Mouse (Mus musculus): ENCODE measurements at regions not wholly inside any gene's neighbourhood (a gene's known extent, or its start where the extent isn't known, plus 50 kb on each side); places are given as distances from the start of the nearest gene placed in this dataset.

DNA sequence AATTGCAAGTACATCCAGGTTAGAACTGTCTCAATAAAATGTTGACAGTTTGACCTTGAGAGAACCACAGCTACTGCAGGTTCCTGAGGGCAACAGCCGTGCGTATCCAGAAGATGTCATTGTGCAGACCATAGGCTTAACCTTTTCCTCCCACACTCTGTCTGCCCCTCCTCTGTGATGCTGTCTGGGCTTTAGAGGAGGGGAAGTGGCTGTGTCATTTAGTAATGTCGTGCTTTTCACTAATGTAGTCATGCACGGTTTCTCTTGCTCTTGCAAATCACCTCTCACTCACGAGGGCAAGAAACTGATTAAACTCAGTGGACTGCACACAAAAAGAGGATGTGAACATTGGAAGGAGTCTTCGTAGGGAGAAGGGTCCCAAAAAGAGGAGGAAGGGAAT, 443.8 kb upstream of the Tom1l1 start:
- no peaks in the 10 kb centered on the region for H3K36me3 ChIP-seq (ENCODE audit: control insufficient read depth in 1 of 2, insufficient read depth in 2 of 2, low read length in 2 of 2)
- no peak overlapping the region for H3K27ac ChIP-seq (ENCODE audit: control insufficient read depth, low read depth, low read length)
- H3K9me3 ChIP-seq (replicated peaks; ENCODE audit: insufficient read depth, low read length), result no peaks in the 10 kb centered on the region
- DNase-seq (ENCODE audit: low read depth, low spot score), result no peak
- no peak for TF ChIP-seq MAFK (IDR thresholded peaks at IDR 0.05; ENCODE audit: borderline replicate concordance, low read depth, low read length)
- no peak for TF ChIP-seq ETS1 (IDR thresholded peaks at IDR 0.05; ENCODE audit: low read depth, low read length)
- TF ChIP-seq POLR2AphosphoS2 (IDR thresholded peaks at IDR 0.05; ENCODE audit: low read length), result no peak
- TF ChIP-seq POLR2AphosphoS5 (IDR thresholded peaks at IDR 0.05; ENCODE audit: borderline replicate concordance, low read depth, low read length), result no peak
- no peak for TF ChIP-seq UBTF (IDR thresholded peaks at IDR 0.05; ENCODE audit: borderline replicate concordance, insufficient read depth, low read depth, low read length)
- no peak for TF ChIP-seq POLR2A (IDR thresholded peaks at IDR 0.05; ENCODE audit: control insufficient read depth in 1 of 2, insufficient read depth in 1 of 2, low read depth in 1 of 2, low read length in 2 of 2, poor library complexity in 1 of 2)
- TF ChIP-seq HCFC1 (IDR thresholded peaks at IDR 0.05; ENCODE audit: low read depth, low read length), result no peak
- TF ChIP-seq ELF1 (IDR thresholded peaks at IDR 0.05; ENCODE audit: low read depth, low read length), result no peak
- TF ChIP-seq MEF2A (IDR thresholded peaks at IDR 0.05; ENCODE audit: extremely low read depth, insufficient replicate concordance, low read depth, low read length, poor library complexity, severe bottlenecking), result no peak
- no peak for TF ChIP-seq KAT2A (conservative IDR thresholded peaks at IDR 0.05; ENCODE audit: low read depth, low read length)
- TF ChIP-seq TBP (IDR thresholded peaks at IDR 0.05; ENCODE audit: low read depth, low read length), result no peak
- TF ChIP-seq MXI1 (IDR thresholded peaks at IDR 0.05; ENCODE audit: low read depth, low read length), result no peak
- no peak for TF ChIP-seq BHLHE40 (IDR thresholded peaks at IDR 0.05; ENCODE audit: borderline replicate concordance, low read depth, low read length)
- no peak overlapping the region for H3K4me3 ChIP-seq (ENCODE audit: control insufficient read depth in 1 of 2, insufficient read depth in 1 of 2, low read depth in 2 of 2, low read length in 2 of 2)
- no peaks in the 10 kb centered on the region for H3K79me2 ChIP-seq (ENCODE audit: control insufficient read depth, insufficient read depth, low read length, poor library complexity)
- no peaks in the 10 kb centered on the region for H3K27me3 ChIP-seq (ENCODE audit: control insufficient read depth in 1 of 2, insufficient read depth in 2 of 2, low read length in 2 of 2)
- H3K9ac ChIP-seq (ENCODE audit: control insufficient read depth, low read depth, low read length, poor library complexity, severe bottlenecking), result no peak overlapping the region
- no peaks in the 10 kb centered on the region for H3K4me1 ChIP-seq (ENCODE audit: control insufficient read depth in 1 of 2, insufficient read depth in 2 of 2, low read length in 2 of 2)

DNA sequence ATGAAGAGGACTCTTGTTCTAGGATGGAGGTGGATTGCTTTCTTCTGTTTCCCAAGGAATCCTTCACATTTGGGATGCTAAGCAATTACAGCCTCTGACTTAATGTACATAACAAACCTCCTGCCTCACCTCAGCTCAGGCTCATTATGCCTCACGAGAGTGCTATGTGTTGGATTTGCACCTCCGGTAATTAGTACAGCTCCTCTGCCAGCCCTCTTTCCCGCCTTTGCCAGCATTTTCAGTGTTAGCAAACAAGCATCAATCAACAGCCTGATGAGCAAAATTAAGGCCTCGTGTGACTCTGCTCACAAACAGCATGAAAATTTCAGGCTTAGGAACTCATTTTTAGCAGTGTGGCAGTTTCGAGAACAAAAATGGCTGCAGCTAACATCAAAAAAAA, 410.0 kb upstream of the Tom1l1 start:
- TF ChIP-seq GABPA (IDR thresholded peaks at IDR 0.05; ENCODE audit: low read depth, low read length), result no peak
- no peak for TF ChIP-seq GATA1 (IDR thresholded peaks at IDR 0.05; ENCODE audit: low read depth, low read length)
- no peak for TF ChIP-seq POLR2AphosphoS2 (IDR thresholded peaks at IDR 0.05; ENCODE audit: low read length)
- TF ChIP-seq USF2 (IDR thresholded peaks at IDR 0.05; ENCODE audit: borderline replicate concordance in 1 of 2, insufficient read depth in 1 of 2, low read depth in 1 of 2, low read length in 2 of 2), result no peak
- TF ChIP-seq CHD2 (IDR thresholded peaks at IDR 0.05; ENCODE audit: low read length), result no peak
- no peak for TF ChIP-seq HCFC1 (IDR thresholded peaks at IDR 0.05; ENCODE audit: low read depth, low read length)
- no peak for TF ChIP-seq ZMIZ1 (IDR thresholded peaks at IDR 0.05; ENCODE audit: low read depth, low read length)
- TF ChIP-seq RAD21 (IDR thresholded peaks at IDR 0.05; ENCODE audit: low read depth, low read length), result no peak
- TF ChIP-seq TCF12 (IDR thresholded peaks at IDR 0.05; ENCODE audit: low read depth, low read length), result no peak
- TF ChIP-seq UBTF (IDR thresholded peaks at IDR 0.05; ENCODE audit: borderline replicate concordance, insufficient read depth, low read depth, low read length), result no peak
- no peaks in the 10 kb centered on the region for H3K4me1 ChIP-seq (ENCODE audit: control insufficient read depth in 1 of 2, insufficient read depth in 2 of 2, low read length in 2 of 2)
- no peak for DNase-seq (ENCODE audit: low read depth, low spot score)
- no peaks in the 10 kb centered on the region for H3K9me3 ChIP-seq (replicated peaks; ENCODE audit: insufficient read depth, low read length)
- H3K4me3 ChIP-seq (ENCODE audit: control insufficient read depth in 1 of 2, insufficient read depth in 1 of 2, low read depth in 2 of 2, low read length in 2 of 2), result no peak overlapping the region
- no peaks in the 10 kb centered on the region for H3K27me3 ChIP-seq (ENCODE audit: control insufficient read depth in 1 of 2, insufficient read depth in 2 of 2, low read length in 2 of 2)
- no peak overlapping the region for H3K27ac ChIP-seq (ENCODE audit: control insufficient read depth, low read depth, low read length)
- no peaks in the 10 kb centered on the region for H3K36me3 ChIP-seq (ENCODE audit: control insufficient read depth in 1 of 2, insufficient read depth in 2 of 2, low read length in 2 of 2)
- H3K79me2 ChIP-seq (ENCODE audit: control insufficient read depth, insufficient read depth, low read length, poor library complexity), result no peaks in the 10 kb centered on the region
- H3K9ac ChIP-seq (ENCODE audit: control insufficient read depth, low read depth, low read length, poor library complexity, severe bottlenecking), result no peak overlapping the region
